Mouse (Mus musculus) lung, embryonic 15.5 days (tissue): Measurements from ENCODE around the gene Hspg2. TPM values are rescaled to one million over a fixed set of nuclear protein-coding genes. Genes with fewer than 3 reads are reported as not detected.
"Not testable (repeated sequence)": the region's sequence is repeated elsewhere in the genome, so short reads cannot be mapped to it uniquely, and the experiment has no call there.

ENCODE experiments used
- ATAC-seq: fragments of 200-750 bp; cut with Nextera tagmentation; 2 replicates; pipeline ENCODE4 v1.8.0; 2017; ENCODE audit warnings: moderate number of reproducible peaks, borderline replicate concordance; ENCODE audit not compliant: low FRiP score, low TSS enrichment; ENCODE audit errors: extremely low read depth
- H3K27ac ChIP-seq: fragments of 300-500 bp; sonication (generic); 2 replicates; pipeline ENCODE4 v1.5.1; 2015; ENCODE audit warnings: moderate library complexity, mild to moderate bottlenecking, inconsistent platforms
- H3K27me3 ChIP-seq: fragments of 300-500 bp; sonication (generic); 2 replicates; pipeline ENCODE4 v1.6.1; 2015; ENCODE audit warnings: inconsistent platforms
- H3K36me3 ChIP-seq: fragments of 300-500 bp; sonication (generic); 2 replicates; pipeline ENCODE4 v1.6.1; 2015; ENCODE audit warnings: inconsistent platforms
- H3K4me1 ChIP-seq: fragments of 300-500 bp; sonication (generic); 2 replicates; pipeline ENCODE4 v1.6.1; 2015; ENCODE audit warnings: inconsistent platforms
- H3K4me2 ChIP-seq: fragments of 300-500 bp; sonication (generic); 2 replicates; pipeline ENCODE4 v1.6.1; 2015; ENCODE audit warnings: inconsistent platforms, mild to moderate bottlenecking, moderate library complexity
- H3K4me3 ChIP-seq: fragments of 300-500 bp; sonication (generic); 2 replicates; pipeline ENCODE4 v1.5.1; 2015; ENCODE audit warnings: mild to moderate bottlenecking, inconsistent platforms
- H3K9ac ChIP-seq: fragments of 300-500 bp; sonication (generic); 2 replicates; pipeline ENCODE4 v1.6.1; 2015; ENCODE audit warnings: inconsistent platforms
- H3K9me3 ChIP-seq: fragments of 300-500 bp; sonication (generic); 2 replicates; pipeline ENCODE4 v1.6.1; 2016; ENCODE audit warnings: inconsistent platforms
- WGBS: fragments of 180-500 bp; shearing (Covaris S2); methylation state at CpG from one replicate; pipeline ENCODE4 v1.1.7; 2015; 5-methylcytosine and 5-hydroxymethylcytosine counted together
- polyA plus RNA-seq: library from polyadenylated mRNA; unstranded; fragments of >200 nt; fragmentation: Nextera tagmentation; extraction: Ambion mirVana; gene quantifications from 2 replicates; pipeline ENCODE4 v1.2.1, GENCODE M21; 2015

Gene Hspg2
- 32.0 and 32.1 TPM in 2 replicates for polyA plus RNA-seq

DNA sequence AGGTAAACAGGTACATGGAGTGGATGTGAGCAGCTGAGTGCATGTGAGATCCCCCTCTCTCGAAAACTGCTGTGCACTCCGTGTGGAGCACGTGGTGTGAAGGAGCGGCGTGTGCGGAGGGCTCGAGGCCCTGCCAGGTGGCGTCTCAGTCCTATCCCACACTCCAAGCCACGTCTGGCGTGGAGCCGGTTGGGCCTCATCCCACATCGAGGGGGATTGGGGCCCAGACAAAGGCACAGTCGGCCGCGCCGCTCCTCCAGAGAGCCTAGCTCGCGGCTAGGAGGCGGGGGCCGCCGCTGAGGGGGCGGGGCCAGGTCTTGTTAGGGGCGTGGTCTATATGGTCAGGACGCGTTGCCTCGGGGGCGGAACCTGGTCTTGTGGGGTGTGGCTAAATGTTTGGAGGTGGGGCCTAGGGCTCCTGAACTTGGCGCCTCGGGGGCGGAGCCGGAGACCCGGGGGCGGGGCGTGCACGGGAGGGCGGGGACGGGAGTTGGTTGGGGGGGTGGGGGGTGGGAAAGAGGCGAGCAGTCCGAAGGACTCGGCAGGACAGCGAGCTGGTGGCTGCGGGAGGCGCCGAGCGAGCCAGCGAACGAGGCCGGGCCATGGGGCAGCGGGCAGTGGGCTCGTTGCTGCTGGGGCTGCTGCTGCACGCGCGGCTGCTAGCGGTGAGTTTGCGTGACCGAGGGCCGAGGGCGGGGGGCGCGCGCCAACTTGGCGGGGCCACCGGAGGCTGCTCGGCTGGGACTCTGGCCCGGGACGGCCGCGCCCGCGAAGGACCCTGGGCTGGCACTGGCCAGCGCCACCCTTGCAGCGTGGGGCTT, at the start of gene Hspg2:
Gene Hspg2 (plus strand): TSS at position 510 of the 821 bp plus-strand sequence.
- Histone ChIP-seq H3K27me3 (no peaks in the 10 kb centered on the region), H3K4me3 (peak within 1 kb of the TSS; percentile 70), H3K27ac (peak within 1 kb of the TSS; percentile 83), H3K9ac (peak within 1 kb of the TSS; percentile 78), H3K9me3 (no peaks in the 10 kb centered on the region), H3K4me1 (peaks cover 72% of the 10 kb centered on the region), H3K4me2 (peak within 1 kb of the TSS; percentile 74), H3K36me3 (no peaks in the 10 kb centered on the region)
- under 1% methylated on average over 72 of the region's 72 CpGs for WGBS
- ATAC-seq: peak; percentile 84

DNA sequence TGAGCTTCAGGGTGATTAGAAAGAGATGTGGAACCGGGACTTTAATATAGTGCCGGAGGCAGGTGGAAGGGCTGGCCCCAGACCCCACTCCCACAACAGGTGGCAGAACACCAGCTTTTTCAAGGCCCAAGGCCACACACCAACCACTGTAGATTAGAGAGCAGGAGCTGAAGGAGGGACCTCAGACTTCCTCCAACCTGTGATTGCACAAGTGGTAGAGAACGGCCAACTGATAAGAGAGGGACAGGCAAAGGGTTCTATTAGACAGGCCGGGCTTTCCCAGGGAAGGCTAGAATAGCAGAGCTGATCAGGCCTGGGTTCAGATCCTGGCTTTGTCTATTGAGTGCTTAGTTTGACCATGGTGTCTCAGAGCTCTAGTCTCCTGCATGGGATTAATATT, 38.1 kb upstream of the Hspg2 start, which contains the start of gene Cela3b:
Gene Cela3b (minus strand): TSS at position 39 of the 400 bp plus-strand sequence.
- 81% methylated on average over 4 of the region's 4 CpGs for WGBS
- Histone ChIP-seq H3K27me3 (no peaks in the 10 kb centered on the region), H3K27ac (no peak within 1 kb of the TSS), H3K9ac (no peak within 1 kb of the TSS), H3K4me2 (no peak within 1 kb of the TSS), H3K4me1 (no peaks in the 10 kb centered on the region), H3K9me3 (no peaks in the 10 kb centered on the region), H3K36me3 (no peaks in the 10 kb centered on the region), H3K4me3 (no peak within 1 kb of the TSS)
- ATAC-seq: no peak

DNA sequence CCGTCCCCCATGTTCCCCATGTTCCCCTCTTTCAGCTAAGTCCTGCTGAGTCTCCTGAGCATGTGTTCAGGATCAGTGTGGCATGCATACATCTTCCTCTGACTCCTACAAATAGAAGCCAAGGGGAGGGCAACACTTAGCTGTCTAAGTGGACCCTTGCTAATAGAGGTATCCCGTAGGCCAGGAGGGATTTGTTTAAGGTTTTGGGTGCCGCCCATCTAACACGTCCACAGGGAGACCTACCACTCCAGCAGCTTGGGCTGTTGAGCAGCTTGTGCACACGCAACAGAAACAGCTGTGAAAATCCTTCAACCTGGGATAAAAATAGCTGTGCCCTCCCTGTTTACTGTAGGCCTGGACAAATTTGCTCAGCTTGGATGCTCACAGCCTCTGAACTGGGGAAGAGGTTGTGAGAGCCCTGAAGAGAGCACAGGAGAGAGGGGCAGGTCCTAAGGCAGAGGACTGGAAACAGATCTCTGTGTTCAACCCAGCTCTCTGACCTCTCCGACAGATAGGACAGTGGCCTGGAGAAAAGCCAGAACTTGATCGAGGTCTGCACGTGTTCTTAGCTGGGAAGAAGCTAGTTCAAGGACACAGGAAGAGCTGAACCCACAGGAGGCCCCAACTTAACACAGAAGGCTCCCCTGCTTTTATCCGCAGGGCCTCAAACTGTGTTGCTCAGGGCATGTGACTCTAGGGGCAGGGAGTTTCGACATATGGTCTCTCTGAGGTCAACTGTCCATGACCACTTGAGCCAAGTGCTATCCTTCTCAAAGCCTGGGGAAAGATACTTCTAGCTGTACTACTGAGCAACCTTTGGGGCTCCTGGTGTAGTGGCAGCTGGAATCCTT, 35.6 kb upstream of the Hspg2 start:
- not testable (repeated sequence) for H3K9ac ChIP-seq, H3K9me3 ChIP-seq, H3K27ac ChIP-seq, H3K4me3 ChIP-seq, H3K36me3 ChIP-seq, H3K4me1 ChIP-seq, H3K27me3 ChIP-seq, ATAC-seq, H3K4me2 ChIP-seq
- WGBS: 52% methylated on average over 10 of the region's 10 CpGs

DNA sequence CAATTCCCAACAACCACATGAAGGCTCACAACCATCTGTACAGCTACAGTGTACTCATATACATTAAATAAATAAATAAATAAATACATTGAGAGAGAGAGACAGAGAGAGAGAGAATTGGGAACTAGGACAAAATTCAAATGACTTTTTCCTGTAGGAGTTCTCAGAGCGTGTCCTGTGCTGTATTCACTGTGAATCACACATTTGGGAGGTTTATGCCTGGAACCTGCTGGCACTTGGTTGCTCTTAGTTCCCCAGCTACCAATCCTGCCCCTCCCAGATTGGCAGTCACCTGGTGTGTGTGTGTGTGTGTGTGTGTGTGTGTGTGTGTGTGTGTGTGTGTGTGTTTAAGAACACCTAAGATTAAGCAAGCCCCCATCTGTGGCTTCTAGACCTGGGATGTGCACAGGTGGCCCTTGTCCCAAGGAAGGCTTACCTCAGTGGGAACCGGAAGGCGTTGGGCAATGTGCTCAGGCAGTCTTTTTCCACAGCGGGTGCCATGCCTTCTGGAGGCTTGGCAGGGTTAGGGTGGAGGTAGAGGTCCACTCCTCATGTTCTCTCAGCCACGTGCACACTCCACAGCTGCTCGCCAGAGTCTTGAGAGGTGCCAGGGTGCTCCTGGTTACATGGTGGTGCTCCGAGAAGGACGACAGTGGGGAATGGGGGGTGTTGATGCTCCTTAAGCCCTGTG, 31.4 kb upstream of the Hspg2 start:
- no peak for ATAC-seq
- 85% methylated on average over 8 of the region's 8 CpGs for WGBS
- Histone ChIP-seq H3K9ac (no peak overlapping the region), H3K27ac (no peak overlapping the region), H3K4me2 (no peak overlapping the region), H3K36me3 (no peaks in the 10 kb centered on the region), H3K4me3 (no peak overlapping the region), H3K27me3 (no peaks in the 10 kb centered on the region), H3K4me1 (no peaks in the 10 kb centered on the region), H3K9me3 (no peaks in the 10 kb centered on the region)

DNA sequence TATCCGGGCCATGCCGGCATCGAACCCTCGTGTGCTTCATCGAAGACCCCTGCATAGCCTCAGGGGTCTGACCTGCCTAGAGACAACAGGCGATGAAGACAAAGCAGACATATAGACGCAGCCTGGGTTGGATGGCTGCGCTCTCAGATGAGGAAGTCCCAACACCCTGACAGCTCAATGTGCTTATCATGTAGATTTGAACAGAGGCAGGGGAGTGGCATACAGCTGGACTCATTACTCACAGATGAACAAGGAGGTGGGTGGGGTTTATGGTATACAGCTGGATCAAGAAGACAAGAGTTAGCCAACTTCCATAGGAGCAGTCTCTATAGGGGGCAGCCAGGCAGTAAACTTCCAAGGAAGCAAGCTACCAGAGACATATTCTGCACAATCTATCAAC, 29.7 kb upstream of the Hspg2 start:
- Histone ChIP-seq H3K4me1 (0 out of 2 replicates have a peak, but pooled peaks cover 2% of the 10 kb centered on the region), H3K27me3 (no peaks in the 10 kb centered on the region), H3K9me3 (no peaks in the 10 kb centered on the region), H3K4me2 (no peak overlapping the region), H3K27ac (no peak overlapping the region), H3K4me3 (no peak overlapping the region), H3K36me3 (no peaks in the 10 kb centered on the region), H3K9ac (no peak overlapping the region)
- WGBS: 80% methylated on average over 8 of the region's 8 CpGs
- ATAC-seq: peak; percentile 14; the same call in 1 of the 2 replicates

DNA sequence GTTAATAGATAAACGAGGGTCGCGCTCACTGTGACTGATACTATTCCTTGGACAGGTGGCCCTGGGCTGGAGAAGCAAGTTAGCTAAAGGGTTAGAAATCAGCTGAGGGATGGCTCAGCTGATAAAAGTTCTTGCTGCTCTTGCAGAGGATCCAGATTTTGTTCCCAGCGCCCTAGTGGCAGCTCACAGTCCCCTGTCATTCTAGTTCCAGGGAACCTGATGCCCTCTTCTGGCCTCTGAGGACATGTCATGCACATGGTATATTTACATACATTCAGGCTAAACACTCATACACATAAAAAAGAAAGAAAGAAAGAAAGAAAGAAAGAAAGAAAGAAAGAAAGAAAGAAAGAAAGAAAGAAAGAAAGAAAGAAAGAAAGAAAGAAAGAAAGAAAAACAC, 27.2 kb upstream of the Hspg2 start:
- H3K9me3 ChIP-seq: no peaks in the 10 kb centered on the region
- 0 out of 2 replicates have a peak, but pooled peaks cover 5% of the 10 kb centered on the region for H3K4me1 ChIP-seq
- H3K4me2 ChIP-seq: no peak overlapping the region
- WGBS: 78% methylated on average over 4 of the region's 4 CpGs
- H3K36me3 ChIP-seq: no peaks in the 10 kb centered on the region
- no peak for ATAC-seq
- H3K27ac ChIP-seq: no peak overlapping the region
- no peak overlapping the region for H3K4me3 ChIP-seq
- H3K9ac ChIP-seq: no peak overlapping the region
- H3K27me3 ChIP-seq: no peaks in the 10 kb centered on the region

DNA sequence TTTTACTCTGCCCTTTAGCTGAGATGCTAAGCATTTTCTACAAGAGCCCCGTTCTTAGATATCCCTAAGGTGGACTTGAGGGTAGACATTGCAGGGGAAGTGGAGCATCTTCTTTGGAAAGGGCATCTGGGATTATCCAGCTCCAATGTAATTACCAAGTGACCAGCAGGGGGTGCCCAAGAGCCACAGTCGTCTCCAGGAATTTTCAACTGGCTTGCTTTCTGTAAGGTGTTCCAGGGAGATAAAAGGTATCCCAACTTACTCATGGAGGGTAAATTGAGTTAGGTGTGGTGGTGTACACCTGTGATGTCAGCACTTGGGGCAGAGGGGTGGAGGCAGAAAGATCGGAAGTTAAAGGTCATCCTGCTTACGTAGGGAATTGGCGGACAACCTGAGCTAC, 24.9 kb upstream of the Hspg2 start:
- Histone ChIP-seq H3K9me3 (no peaks in the 10 kb centered on the region), H3K27me3 (no peaks in the 10 kb centered on the region), H3K4me2 (no peak overlapping the region), H3K27ac (no peak overlapping the region), H3K4me1 (peaks cover 17% of the 10 kb centered on the region), H3K4me3 (no peak overlapping the region), H3K36me3 (no peaks in the 10 kb centered on the region), H3K9ac (no peak overlapping the region)
- 7% methylated on average over 5 of the region's 5 CpGs for WGBS
- no peak for ATAC-seq

DNA sequence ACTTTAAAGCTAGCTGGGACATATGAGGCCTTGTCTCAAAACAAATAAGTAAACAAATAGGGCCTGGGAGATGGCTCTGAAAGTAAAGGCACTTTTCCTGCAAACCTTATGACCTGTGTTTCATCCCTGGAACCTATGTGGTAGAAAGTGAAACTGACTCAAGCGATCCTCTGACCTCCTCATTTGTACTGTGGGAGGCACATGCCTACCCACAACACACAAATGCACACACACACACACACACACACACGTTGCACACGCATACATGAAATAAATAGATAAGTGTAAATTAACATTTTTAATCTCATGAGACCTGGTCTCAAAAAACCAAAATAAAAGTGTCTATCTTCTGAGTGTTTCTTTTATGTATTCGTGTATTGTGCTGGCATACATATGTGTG, 22.7 kb upstream of the Hspg2 start:
- Histone ChIP-seq H3K4me2 (no peak overlapping the region), H3K9me3 (no peaks in the 10 kb centered on the region), H3K9ac (no peak overlapping the region), H3K4me1 (peaks cover 22% of the 10 kb centered on the region), H3K27me3 (no peaks in the 10 kb centered on the region), H3K4me3 (no peak overlapping the region), H3K36me3 (no peaks in the 10 kb centered on the region), H3K27ac (no peak overlapping the region)
- WGBS: 86% methylated on average over 4 of the region's 4 CpGs
- ATAC-seq: no peak

DNA sequence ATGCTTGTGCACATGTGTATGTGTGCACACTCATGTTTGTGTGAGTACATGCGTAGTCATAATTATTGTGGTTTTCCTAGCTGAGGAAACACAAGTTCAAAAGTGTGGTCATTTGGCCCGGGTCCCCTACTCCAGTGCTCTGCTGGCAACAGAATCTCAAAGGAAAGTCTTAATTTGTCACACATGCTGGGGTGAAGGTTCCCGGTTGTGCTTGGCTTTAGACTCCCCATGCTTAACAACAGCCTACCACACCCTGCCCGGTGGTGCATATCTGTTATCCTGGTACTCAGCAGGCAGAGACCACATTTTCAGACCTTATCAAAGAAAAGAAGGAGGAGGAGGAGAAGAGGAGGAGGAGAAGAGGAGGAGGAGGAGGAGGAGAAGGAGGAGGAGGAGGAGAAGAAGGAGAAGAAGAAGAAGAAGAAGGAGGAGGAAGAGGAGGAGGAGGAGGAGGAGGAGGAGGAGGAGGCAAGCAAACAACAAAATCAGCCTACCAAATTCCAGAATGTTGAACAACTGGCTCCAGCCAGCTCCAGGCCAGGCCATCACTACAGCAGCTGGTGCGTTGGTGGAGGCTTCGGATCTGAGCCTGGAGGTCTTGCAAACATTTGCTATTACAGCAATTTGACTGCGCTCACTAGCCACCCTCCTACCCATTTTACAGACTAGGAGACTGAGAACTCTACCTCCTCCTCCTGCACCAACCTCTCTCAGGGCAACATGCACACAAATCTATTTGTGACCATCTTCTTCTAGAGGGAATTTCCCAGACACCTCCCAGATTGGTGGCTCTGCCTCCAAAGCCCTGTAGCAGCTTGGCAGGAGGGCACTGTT, 21.0 kb upstream of the Hspg2 start:
- no peak overlapping the region for H3K4me2 ChIP-seq
- ATAC-seq: no peak
- H3K9me3 ChIP-seq: no peaks in the 10 kb centered on the region
- H3K36me3 ChIP-seq: no peaks in the 10 kb centered on the region
- peak overlapping the region; percentile 8; the same call in 1 of the 2 replicates for H3K27ac ChIP-seq
- peaks cover 22% of the 10 kb centered on the region for H3K4me1 ChIP-seq
- no peaks in the 10 kb centered on the region for H3K27me3 ChIP-seq
- no peak overlapping the region for H3K9ac ChIP-seq
- 56% methylated on average over 7 of the region's 7 CpGs for WGBS
- no peak overlapping the region for H3K4me3 ChIP-seq

DNA sequence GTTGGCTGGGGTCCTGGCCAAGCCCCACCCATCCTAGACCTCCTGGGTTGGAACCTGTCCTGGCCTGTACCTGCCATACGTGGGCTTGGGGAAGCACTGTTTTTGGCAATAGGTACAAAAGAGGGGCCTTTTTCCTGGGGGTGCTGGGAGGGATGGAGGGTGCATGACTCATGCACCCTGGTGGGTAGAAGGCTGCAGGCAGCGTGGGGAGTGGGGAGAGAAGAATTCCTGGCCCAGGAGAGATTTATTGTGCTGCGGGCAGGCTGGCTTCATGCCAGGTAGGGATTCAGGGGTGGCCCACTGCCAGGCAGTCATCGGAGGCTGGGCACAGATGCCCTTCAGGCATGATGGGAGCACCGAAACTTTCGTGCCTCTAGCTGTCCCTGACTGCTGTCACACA, 20.4 kb upstream of the Hspg2 start:
- ATAC-seq: no peak
- Histone ChIP-seq H3K4me1 (peaks cover 22% of the 10 kb centered on the region), H3K27ac (peak overlapping the region; percentile 8; the same call in 1 of the 2 replicates), H3K9me3 (no peaks in the 10 kb centered on the region), H3K4me3 (no peak overlapping the region), H3K36me3 (no peaks in the 10 kb centered on the region), H3K9ac (no peak overlapping the region), H3K27me3 (no peaks in the 10 kb centered on the region), H3K4me2 (no peak overlapping the region)
- WGBS: 12% methylated on average over 6 of the region's 6 CpGs

DNA sequence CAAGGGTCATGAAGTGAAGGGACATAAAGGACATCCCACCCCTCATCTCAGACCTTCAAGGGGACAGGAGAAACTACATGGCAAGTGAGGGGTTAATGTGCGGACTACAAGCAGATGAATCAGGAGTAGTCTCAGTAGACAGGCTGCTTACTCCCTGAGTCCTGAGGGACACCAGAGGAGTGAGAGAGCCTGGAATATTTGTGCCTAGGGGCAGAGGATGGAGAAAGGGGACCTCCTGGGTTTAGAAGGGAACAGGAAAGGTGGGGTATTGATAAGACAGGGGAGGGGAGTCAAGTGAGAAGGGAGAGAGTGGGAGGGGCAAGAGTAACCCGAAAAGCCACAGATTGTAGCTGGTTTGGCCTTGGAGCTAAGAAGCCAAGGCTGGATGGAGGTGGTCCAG, 19.9 kb upstream of the Hspg2 start:
- H3K9ac ChIP-seq: no peak overlapping the region

More for the DNA sequence above, 19.9 kb upstream of the Hspg2 start:
- no peak for ATAC-seq
- Histone ChIP-seq H3K4me2 (no peak overlapping the region), H3K4me3 (no peak overlapping the region), H3K4me1 (peaks cover 23% of the 10 kb centered on the region), H3K9me3 (no peaks in the 10 kb centered on the region), H3K36me3 (no peaks in the 10 kb centered on the region), H3K27ac (no peak overlapping the region; the same call in 1 of the 2 replicates), H3K27me3 (no peaks in the 10 kb centered on the region)
- WGBS: 21% methylated on average over 2 of the region's 2 CpGs
